Mouse (Mus musculus) liver, postnatal 0 days (tissue): ENCODE measurements at regions not wholly inside any gene's neighbourhood (a gene's known extent, or its start where the extent isn't known, plus 50 kb on each side); places are given as distances from the start of the nearest gene placed in this dataset.

Experiments used
- ATAC-seq: fragments of 200-750 bp; cut with Nextera tagmentation; 2 replicates; pipeline ENCODE4 v1.8.0; 2017; ENCODE audit warnings: mild to moderate bottlenecking, moderate library complexity
- DNase-seq: peaks from one replicate; pipeline ENCODE4 v3.0.0-alpha.2; 2016
- H3K27ac ChIP-seq: fragments of 300-500 bp; sonication (generic); 2 replicates; pipeline ENCODE4 v1.5.1; 2014; ENCODE audit warnings: antibody characterized with exemption, moderate library complexity, mild to moderate bottlenecking, low read depth
- H3K27me3 ChIP-seq: fragments of 300-500 bp; sonication (generic); 2 replicates; pipeline ENCODE4 v1.6.1; 2014; ENCODE audit warnings: low read length, control low read depth, mixed read lengths; ENCODE audit not compliant: insufficient read depth
- H3K36me3 ChIP-seq: fragments of 300-500 bp; sonication (generic); replicated peaks from 2 replicates; pipeline ENCODE4 v1.6.1; 2014; ENCODE audit warnings: mild to moderate bottlenecking, control low read depth, low read length, moderate library complexity, mixed read lengths; ENCODE audit not compliant: insufficient read depth
- H3K4me1 ChIP-seq: fragments of 300-500 bp; sonication (generic); 2 replicates; pipeline ENCODE4 v1.6.1; 2014; ENCODE audit warnings: antibody characterized with exemption, mild to moderate bottlenecking, control low read depth; ENCODE audit not compliant: insufficient read depth
- H3K4me2 ChIP-seq: fragments of 300-500 bp; sonication (generic); 2 replicates; pipeline ENCODE4 v1.6.1; 2014; ENCODE audit warnings: low read depth, mild to moderate bottlenecking, low read length, moderate library complexity, mixed read lengths
- H3K4me3 ChIP-seq: fragments of 300-500 bp; sonication (generic); 2 replicates; pipeline ENCODE4 v1.5.1; 2014; ENCODE audit warnings: low read depth, low read length
- H3K9ac ChIP-seq: fragments of 300-500 bp; sonication (generic); replicated peaks from 2 replicates; pipeline ENCODE4 v1.6.1; 2014; ENCODE audit warnings: mild to moderate bottlenecking, moderate library complexity
- H3K9me3 ChIP-seq: fragments of 300-500 bp; sonication (generic); 2 replicates; pipeline ENCODE4 v1.6.1; 2016; ENCODE audit warnings: mild to moderate bottlenecking, control low read depth, low read length, mixed read lengths
- CTCF ChIP-seq: sonication (generic); IDR thresholded peaks from 2 replicates; pipeline ENCODE4 v1.5.1; 2016; ENCODE audit warnings: antibody characterized with exemption, low read depth
- EP300 ChIP-seq: IDR thresholded peaks from 2 replicates; pipeline ENCODE4 v1.6.1; 2016; ENCODE audit warnings: antibody characterized with exemption, low read depth, mild to moderate bottlenecking
- WGBS: fragments of 180-500 bp; shearing (Covaris S2); extraction: QIAGEN DNeasy Blood & Tissue Kit; methylation state at CpG from one replicate; pipeline ENCODE4 v1.1.7; 2014; ENCODE audit not compliant: insufficient replicate concordance; 5-methylcytosine and 5-hydroxymethylcytosine counted together

GRCm38 (mm10) chr4:131217083-131217482, 272.9 kb downstream of the Matn1 start:
- 64% methylated on average over 4 of the region's 4 CpGs for WGBS
- TF ChIP-seq CTCF: no peak
- TF ChIP-seq EP300: no peak
- ATAC-seq: no peak
- Histone ChIP-seq H3K4me3 (no peak overlapping the region), H3K9ac (no peak overlapping the region), H3K36me3 (no peaks in the 10 kb centered on the region), H3K4me2 (no peak overlapping the region), H3K27me3 (no peaks in the 10 kb centered on the region), H3K9me3 (no peaks in the 10 kb centered on the region), H3K4me1 (no peaks in the 10 kb centered on the region), H3K27ac (no peak overlapping the region)
- no peak for DNase-seq

DNA sequence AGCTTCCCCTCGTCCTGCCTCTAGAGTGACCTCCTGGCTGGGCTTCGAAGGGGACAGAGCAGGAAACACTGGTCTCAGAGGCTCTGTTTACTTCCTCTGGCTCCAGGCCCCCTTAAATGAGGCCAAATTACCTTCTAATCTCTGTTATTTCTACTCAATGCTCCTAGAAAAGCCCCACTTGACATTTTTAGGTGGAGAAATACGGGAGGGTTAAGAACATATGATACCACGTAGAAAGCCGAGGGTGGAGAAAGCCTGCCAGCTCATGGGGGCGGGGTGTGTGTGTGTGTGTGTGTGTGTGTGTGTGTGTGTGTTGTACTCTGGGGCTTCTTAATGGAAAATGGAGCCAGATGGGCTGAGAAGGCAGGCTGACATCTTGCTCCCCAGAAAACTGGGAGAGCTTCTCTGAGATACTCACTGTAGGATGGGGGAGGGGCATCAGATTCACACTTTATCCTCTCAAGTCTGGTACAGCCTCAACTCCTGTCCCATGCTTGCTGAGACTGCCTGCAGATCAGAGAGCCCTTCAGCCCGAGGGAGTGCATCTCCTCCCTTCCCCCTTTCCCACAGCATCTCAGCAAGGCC, 273.5 kb downstream of the Matn1 start:
- ATAC-seq (no peak), DNase-seq (no peak)
- no peaks in the 10 kb centered on the region for H3K9me3 ChIP-seq
- H3K4me2 ChIP-seq: no peak overlapping the region
- no peaks in the 10 kb centered on the region for H3K4me1 ChIP-seq
- no peak overlapping the region for H3K27ac ChIP-seq
- no peaks in the 10 kb centered on the region for H3K36me3 ChIP-seq
- TF ChIP-seq CTCF: no peak
- TF ChIP-seq EP300: no peak
- no peak overlapping the region for H3K9ac ChIP-seq
- 35% methylated on average over 7 of the region's 7 CpGs for WGBS
- no peaks in the 10 kb centered on the region for H3K27me3 ChIP-seq
- H3K4me3 ChIP-seq: no peak overlapping the region

DNA sequence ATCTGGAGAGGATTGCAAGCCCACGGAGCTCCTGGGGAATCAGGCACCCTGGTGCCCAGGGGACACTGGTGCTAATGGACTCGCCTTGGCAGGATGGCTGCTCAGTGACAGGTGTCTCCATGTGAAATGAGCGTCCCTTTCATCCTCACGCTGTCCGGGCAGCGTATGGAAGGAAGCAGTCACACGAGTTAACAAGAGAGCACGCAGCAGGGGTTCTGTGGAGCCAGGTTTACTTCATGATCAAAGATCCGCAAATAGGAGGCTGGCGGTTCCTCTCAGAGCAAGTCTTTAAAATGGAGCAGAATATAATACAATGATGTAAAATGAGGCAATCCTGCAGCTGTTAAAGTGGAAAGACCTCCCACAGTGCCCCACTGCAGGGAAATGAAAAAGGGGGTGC, 276.8 kb downstream of the Matn1 start:
- WGBS: 77% methylated on average over 10 of the region's 10 CpGs
- DNase-seq (no peak), ATAC-seq (no peak)
- Histone ChIP-seq H3K4me3 (no peak overlapping the region), H3K4me1 (no peaks in the 10 kb centered on the region), H3K9ac (no peak overlapping the region), H3K4me2 (no peak overlapping the region), H3K27ac (no peak overlapping the region), H3K9me3 (no peaks in the 10 kb centered on the region), H3K27me3 (no peaks in the 10 kb centered on the region), H3K36me3 (no peaks in the 10 kb centered on the region)
- TF ChIP-seq CTCF (no peak), EP300 (no peak)

DNA sequence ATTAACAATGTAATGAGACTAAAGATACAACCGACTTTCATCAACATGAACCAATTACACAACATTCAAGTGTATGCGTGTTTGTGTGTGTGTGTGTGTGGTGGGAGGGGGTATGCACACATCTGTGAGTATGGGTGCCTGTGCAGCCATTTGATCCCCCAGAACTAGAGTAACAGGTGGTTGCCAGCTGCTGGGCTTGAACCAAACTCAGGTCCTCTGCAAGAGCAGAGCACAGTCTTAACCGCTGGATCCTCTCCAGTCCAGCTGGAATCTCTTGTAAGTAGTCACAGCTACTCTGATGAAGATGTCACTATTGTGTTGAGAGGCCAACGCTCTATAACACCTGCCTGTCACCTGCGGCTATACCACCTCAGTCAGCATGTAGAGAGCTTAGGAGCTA, 286.2 kb downstream of the Matn1 start:
- Histone ChIP-seq H3K27ac (no peak overlapping the region), H3K4me3 (no peak overlapping the region), H3K4me1 (no peaks in the 10 kb centered on the region), H3K4me2 (no peak overlapping the region), H3K27me3 (no peaks in the 10 kb centered on the region), H3K9me3 (no peaks in the 10 kb centered on the region), H3K36me3 (no peaks in the 10 kb centered on the region), H3K9ac (no peak overlapping the region)
- 87% methylated on average over 5 of the region's 5 CpGs for WGBS
- ATAC-seq (no peak), DNase-seq (no peak)
- TF ChIP-seq CTCF (no peak), EP300 (no peak)

DNA sequence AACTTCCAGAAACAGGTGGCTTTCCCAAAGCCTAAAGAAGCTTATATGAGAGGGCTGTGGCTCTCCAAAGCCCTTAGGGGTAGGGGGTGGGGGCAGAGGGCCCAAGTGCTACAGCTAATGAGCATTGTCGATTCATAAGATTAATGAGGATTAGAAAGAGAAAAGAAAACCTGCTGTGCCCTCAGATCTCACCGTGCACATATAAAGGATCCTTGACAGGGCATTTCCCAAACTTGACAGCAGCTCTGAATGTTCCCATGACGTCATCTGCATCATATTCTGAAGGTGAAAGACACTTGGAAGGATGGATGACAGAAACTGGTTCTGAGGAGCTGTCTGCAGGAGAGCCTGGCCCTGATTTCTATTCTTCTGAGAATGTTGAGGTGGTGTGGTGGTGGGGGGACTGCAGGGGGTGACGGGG, 292.4 kb downstream of the Matn1 start:
- Histone ChIP-seq H3K27ac (no peak overlapping the region), H3K27me3 (no peaks in the 10 kb centered on the region), H3K4me3 (no peak overlapping the region), H3K9ac (no peak overlapping the region), H3K4me2 (no peak overlapping the region), H3K36me3 (no peaks in the 10 kb centered on the region), H3K9me3 (no peaks in the 10 kb centered on the region), H3K4me1 (no peaks in the 10 kb centered on the region)
- WGBS: 45% methylated on average over 4 of the region's 4 CpGs
- TF ChIP-seq CTCF (no peak), EP300 (no peak)
- DNase-seq (no peak), ATAC-seq (no peak)

GRCm38 (mm10) chr4:131238591-131238990, 294.4 kb downstream of the Matn1 start:
- no peaks in the 10 kb centered on the region for H3K36me3 ChIP-seq
- H3K9ac ChIP-seq: no peak overlapping the region
- no peak overlapping the region for H3K4me2 ChIP-seq
- ATAC-seq (no peak), DNase-seq (no peak)
- no peak for TF ChIP-seq EP300
- TF ChIP-seq CTCF: no peak
- WGBS: 62% methylated on average over 3 of the region's 3 CpGs
- no peak overlapping the region for H3K27ac ChIP-seq
- H3K4me3 ChIP-seq: no peak overlapping the region
- no peaks in the 10 kb centered on the region for H3K27me3 ChIP-seq
- no peaks in the 10 kb centered on the region for H3K4me1 ChIP-seq
- H3K9me3 ChIP-seq: no peaks in the 10 kb centered on the region

- TF ChIP-seq EP300: no peak
- Histone ChIP-seq H3K9ac (no peak overlapping the region), H3K27ac (no peak overlapping the region), H3K4me1 (no peaks in the 10 kb centered on the region), H3K36me3 (no peaks in the 10 kb centered on the region), H3K4me3 (no peak overlapping the region), H3K27me3 (no peaks in the 10 kb centered on the region), H3K4me2 (no peak overlapping the region), H3K9me3 (no peaks in the 10 kb centered on the region)
- ATAC-seq: no peak
- WGBS: 73% methylated on average over 5 of the region's 5 CpGs
- no peak for DNase-seq
These were observed 294.9 kb downstream of the Matn1 start for GRCm38 (mm10) chr4:131239132-131239531.
